Mouse (Mus musculus) frontal cortex, postnatal 14 days (tissue): ENCODE data around the gene Rab4b.

ENCODE experiments used
- DNase-seq, 2 experiments: peaks; one replicate each; pipeline ENCODE4 v3.0.0; 2022; ENCODE audit warnings: low spot score in 2 of 2

The Rab4b gene

DNA sequence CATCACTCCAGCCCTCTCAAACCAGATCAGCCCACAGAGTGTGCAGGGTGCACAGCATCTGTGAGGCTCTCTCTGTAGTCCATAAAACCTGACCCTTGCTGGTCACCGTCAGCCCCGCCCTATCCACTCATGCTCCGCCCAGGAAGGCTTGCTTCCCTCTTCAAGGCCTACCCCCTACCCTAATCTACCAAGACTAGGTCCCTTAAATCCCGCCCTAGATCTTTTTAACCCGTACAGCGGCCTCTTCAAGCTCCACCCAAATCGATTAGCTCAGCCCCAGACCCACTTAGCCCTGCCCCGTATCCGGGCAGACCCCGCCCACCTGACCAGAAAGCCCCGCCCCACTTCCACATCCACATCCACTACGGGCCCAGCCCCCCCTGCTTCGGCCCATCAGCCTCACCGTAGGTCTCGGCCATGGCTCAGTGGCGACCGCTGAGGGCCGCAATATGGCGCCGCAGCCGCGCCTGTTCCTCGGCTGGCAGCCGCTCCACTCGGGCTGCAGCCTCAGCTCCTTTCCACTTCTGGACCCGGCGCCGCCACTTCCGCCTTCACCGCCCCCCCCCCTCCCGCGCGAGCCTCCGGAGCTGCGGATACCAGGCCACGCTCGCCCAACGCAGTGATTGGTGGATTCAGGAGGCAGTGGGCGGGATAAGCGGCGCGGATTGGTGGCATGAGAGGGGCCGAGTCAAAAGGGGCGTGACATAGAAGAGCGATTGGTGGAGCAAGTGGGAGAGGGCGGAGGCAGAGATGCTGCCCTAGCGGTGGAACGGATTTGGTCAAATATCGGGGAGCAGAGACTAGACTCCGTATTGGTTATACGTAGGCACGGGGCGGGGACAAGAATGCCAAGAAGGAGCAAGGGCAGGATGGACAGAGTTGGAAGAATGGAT, at the start of gene Rab4b:
Gene Rab4b, minus strand, starts transcription at position 573 of the 893 bp plus-strand sequence.
- DNase-seq: peak; percentile 99

DNA sequence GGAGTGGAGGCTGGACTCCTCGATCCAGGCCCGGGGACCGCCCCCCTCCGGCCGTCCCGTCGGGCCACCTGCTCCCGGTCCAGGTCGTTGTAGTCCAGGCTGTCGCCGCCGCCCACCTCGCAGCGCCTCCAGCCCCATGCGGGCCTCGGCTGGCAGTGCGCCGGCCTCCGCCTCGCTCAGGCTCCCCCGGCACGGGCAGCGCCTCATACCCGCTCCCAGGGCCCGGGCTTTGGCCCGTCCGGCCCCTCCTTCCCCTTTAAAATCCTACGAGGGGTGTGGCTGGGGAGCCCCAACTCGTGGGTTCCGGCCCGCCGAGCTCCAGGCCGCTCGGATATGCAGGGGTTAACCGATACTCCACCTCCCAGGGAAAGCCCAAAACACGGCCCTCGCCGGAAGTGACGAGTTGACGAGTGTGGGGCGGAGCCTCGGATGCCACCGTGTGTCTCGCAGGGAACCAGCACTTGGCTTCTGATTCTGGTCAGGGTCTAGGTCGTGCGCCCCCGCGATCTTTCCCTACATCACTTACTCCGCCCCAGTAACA, 49.7 kb upstream of the Rab4b start, which contains the start of gene Itpkc:
Gene Itpkc, minus strand, starts transcription at position 381 of the 541 bp plus-strand sequence.
- peak; percentile 85 to 86 for DNase-seq

DNA sequence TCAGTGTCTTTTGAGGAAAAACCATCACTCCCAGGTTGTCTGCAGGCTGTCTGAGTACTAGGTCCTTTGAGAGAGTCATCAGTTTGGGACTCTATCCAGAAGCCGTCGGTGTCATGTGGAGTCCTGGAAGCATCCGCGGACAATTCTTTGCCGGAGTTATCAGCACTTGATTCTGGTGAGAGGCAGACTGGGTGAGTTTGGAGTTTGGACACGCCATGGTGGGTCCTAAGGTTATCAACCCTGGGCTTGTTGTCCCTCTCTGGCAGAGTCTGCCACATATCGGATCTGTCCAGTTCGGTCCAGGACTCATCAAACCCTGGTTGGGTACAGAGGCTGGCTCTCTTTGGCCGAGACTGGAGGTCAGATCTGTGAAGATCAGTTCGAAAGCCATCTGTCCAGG, 49.0 kb upstream of the Rab4b start:
- DNase-seq: no peak

DNA sequence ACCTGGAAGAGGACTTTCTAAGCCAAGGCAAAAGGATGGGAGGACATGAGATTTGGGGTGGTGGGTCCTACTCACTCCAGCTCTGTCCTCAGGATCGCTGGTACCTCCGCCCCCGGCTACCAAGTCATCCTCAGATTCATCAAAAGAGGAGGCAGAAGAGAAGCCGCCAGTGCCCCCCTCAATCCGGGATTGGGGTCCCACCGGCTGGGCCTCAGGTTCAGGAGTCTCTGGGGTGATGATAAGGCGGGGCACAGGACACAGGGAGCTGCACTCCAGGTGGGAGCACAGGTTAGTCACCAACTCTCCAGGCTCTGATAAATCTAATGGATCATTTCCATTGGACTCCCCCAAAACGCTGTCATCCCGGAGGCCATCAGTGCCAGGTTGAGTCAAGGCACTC, 48.6 kb upstream of the Rab4b start:
- no peak for DNase-seq

DNA sequence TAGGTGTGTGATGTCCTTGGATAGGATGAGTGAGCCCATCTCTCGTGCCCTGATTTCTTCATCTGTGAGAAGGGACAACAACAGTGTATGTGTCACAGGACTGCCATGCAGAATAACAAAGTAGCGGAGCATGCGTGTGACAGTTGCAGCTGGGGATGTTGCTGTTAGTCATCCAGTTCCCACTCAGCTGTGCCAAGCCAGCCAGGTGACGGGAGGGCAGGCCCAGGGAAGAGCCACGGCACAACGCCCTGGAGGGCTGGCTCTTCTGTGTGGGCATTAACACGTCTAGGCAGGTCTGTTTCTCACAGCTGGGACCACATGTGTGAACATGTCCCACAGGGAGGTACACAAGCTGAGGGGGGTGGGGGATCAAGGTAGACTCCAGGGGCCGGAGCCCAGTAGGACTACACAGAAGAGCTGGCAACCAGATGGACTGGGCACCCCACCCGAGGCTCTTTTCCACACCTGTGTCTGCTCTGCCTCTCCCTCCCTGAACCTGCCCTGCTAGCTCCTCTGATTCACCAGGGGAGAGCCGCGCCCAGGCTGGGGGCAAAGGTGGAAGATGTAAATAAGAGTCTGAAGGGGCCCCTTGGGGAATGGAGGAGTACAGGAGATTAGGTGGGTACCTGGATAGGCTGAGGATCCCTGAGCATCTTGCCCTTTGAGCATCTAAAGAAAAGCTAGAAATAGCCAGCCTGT, 46.3 kb upstream of the Rab4b start:
- no peak for DNase-seq

DNA sequence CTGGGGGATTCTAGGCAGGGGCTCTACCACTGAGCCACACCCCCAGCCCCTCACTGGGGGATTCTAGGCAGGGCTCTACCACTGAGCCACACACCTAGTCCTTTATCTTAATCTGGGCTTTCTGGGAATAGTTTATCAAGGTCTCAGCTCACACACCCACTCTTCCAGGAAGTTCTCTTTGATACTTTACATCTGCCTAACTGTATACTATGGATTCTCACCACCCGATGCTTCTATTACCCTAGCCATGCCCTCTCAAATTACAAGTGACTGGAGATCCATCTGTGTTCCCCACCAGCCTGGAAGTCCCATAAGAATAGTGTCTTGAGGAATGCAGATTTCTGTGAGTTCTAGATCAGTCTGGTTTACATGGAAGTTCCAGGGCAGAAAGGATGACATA, 43.8 kb upstream of the Rab4b start:
- DNase-seq: no peak

DNA sequence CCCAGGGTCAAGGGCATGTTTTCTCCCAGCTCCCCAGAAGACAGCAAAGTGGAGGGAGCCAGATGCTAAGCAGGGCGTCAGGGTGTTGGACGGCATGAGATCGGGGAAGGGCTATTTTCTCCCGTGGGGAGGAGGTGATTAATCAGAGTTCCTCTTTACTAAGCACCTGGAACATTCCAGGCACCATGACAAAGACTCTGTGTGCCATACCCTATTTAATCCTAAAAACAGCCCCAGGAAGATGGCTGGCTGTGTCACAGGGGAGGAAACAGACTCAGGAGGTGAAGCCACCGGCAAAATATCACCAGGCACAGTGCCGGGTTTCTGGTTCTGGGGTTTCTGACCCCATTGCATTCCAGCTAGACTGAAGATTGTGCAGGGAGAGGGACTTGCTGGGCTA, 43.2 kb upstream of the Rab4b start:
- DNase-seq: no peak

DNA sequence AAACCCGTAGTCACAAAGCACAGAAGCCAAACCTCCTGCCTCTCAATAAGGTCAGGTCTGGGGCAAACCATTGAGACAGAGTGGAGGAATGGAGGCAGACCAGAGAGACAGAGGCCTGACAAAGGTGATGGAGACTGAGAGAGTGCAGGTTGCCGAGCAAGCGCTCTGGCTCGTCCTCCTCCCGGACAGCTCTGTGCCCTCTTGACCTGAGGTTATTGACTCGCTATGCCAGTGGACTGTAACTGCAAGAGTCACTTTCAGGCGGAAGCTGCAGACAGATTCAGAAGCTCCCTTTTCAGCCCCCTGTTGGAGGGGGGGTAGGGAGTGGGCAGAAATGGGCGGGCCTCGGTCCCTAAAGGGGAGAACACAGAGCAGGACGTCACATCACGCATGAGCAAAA, 41.2 kb upstream of the Rab4b start:
- no peak for DNase-seq

DNA sequence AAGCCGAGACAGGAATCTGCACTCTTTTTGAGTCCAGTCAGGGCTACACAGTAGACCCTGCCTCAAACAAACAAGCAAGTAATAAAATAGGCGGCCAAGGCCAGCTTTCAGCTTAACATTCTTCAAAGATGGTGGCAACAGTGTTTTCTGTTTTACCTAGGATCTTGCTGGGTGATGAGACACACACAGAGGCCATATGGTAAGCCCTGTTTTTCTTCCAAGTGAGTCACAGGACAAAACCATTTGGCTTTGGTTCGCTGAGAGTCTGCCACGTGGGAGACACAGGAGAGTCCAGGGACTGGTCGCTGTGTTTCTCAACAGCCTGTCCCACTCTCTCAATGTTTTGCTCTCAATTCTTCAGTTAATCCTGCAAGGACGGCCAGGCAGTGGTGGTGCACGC, 39.9 kb upstream of the Rab4b start:
- DNase-seq: no peak

DNA sequence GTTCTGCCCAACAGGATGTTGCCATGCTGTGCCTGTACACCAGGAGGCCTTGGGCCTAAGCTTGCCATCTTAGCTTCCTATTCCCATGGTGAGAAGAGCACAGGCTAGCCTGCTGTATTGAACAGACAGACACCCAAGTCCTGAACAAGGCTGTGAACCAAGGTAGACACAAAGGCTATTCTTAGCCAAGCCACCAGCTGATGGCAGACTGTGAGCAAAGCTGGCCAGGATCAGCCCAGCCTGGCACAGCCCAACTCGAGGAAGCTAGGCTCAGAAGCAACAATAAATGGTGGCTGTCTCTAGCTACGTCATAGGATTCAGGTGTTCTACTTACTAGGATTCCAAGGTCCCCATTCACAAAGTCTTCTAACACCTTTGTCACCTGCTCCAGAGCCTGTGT, 33.9 kb upstream of the Rab4b start:
- no peak for DNase-seq

DNA sequence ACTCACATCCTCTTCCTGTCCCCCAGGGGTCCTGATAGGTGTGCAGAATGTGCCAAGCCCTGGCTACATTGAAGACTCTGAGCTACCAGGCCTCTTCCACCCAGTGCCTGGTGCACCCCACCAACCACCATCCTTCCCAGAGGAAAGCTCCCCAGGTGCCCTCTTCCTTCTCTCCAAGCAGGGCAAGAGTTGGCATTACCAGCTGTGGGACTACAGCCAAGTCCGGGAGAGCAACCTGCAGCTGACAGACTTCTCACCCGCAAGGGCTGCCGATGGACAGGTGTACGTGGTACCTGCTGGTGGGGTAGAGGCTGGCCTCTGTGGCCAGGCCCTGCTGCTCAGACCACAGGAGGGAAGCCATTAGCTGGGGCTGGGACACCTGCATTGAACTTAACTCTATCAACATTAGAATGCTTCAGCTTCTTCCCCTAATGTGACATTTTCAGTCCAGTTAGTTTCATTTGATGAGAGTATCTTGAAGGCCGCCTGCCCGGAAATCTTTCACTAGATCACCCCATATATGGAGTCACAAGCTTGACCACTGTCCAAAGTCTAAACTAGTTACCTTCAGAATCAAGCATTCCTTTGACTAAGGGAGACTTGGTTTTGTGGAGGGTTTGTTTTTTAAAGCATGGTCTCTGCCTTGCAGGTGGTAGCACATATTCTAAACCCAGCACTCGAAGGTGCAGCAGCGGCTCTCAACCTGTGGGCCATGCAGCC, 25.2 kb upstream of the Rab4b start:
- no peak for DNase-seq

DNA sequence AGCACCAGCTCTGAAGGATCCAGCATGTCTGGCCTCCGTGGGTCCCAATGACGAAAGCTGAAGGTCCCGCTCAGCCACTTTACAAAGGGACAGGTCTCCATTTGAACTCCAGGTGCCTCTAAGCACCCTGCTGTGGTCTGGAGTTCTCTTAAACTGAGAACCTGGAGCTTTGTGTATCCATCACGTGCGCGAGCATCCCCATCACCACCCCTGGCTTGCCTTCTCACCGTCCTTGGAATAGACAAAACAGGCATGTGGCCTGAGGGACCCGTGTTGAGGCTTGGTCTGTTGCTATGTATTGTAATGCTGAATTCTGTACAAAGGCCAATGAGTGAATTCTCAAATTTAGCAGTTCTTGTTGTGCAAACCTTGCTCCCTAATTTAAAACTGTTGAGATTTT, 20.1 kb upstream of the Rab4b start:
- DNase-seq: no peak

DNA sequence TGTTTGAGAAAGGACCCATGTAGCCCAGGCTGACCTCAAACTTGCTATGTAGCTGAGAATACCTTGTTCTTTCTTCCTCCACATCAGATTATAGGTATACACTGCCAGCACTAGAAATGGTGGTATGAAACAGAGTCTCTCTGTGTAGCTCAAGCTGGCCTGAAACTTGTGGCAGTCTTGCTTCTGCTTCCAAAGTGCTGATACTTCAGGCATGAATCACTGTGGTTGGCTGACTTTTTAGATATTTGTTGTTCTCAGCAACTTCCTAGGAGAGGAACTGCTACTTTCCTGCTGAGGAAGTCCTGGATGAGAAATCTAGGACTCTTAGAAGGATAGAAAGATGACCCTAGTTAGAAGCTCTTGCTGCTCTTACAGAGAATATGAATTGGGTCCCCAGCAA, 19.7 kb upstream of the Rab4b start:
- DNase-seq: no peak

DNA sequence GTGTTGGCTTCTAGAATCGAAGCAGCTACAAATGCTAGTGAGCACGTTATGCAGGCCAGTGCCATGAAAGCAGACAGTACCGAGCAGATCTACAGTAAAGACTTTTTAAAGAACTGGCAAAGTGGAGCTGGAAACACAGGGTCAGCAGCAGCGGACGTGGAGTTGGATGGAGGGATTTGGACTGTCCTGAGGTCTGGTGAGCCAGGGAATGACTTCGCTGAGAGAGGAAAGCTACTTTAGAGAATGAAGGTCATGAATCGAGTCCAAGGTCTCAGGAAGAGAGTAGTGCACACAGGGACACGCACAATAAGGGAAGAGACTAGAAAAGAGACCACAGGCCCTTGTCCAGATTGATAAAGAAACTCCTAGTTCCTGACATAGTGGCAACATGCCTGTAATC, 18.9 kb upstream of the Rab4b start:
- DNase-seq: no peak

DNA sequence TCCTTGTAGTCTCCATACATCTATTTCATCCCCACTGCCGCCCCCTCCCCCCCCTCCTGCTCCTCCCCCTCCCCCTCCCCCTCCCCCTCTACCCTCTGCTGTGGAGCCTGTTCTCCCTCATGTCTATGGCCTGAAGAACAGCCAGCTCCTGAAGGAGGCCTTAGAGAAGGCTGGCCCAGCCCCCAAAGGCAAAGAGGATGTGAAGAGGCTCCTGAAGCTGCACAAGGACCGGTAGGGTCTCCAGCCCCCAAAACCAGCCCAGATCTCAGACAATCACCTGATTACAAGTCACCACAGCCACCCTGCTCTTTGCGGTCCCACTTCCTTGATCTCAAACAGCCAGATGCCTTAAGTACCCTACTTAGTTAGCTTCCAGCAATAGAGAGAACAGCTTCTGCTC, 18.4 kb upstream of the Rab4b start:
- no peak for DNase-seq

DNA sequence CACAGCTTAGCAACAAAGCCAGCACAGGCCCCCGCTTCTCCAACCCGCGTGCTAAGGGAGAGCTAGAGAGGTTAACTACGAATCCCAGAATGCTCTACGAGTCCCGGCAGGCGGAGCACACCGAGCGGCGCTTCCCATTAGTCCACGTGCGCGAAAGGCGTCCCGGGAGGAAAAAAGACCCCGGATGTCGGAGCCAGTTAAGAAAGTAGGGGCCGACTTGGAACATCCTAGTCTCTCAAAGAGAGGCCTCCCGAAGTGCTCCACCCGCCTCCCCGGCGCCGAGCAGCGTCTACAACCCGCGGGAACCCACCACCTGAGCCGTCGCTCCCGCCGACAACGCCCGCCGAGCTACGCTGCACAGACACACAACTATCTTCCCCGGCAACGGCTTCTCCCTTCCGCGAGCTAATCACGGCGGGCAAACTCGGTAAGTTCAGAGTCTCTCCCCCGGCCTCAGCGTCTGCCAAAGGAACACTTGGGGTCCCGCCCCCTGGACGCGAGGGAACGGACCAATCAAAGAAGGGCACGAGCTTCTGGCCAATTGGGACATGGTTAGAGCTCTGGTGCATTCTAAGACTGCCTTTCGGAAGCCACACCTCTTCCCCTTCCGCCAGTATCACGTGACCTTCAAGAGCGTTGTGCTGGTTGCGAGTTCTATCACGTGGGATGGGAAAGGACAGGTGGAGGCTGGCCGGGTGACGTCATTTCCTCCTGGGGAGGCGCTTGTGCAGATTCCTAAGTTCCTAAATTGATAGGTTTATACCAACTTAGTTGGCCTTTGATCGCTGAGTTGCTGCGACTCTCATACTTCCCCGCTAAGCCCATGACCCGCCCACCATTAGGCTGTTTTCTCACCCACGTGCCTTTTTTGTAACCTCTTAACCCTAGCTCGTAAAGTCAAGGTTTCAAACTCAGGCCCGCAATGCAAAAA, 17.2 kb upstream of the Rab4b start, which contains the start of the genes BC024978 and Snrpa:
Gene BC024978, plus strand, starts transcription at position 101 of the 931 bp plus-strand sequence.
Gene Snrpa, minus strand, starts transcription at position 591 of the 931 bp plus-strand sequence.
- DNase-seq: peak; percentile 94 to 99

DNA sequence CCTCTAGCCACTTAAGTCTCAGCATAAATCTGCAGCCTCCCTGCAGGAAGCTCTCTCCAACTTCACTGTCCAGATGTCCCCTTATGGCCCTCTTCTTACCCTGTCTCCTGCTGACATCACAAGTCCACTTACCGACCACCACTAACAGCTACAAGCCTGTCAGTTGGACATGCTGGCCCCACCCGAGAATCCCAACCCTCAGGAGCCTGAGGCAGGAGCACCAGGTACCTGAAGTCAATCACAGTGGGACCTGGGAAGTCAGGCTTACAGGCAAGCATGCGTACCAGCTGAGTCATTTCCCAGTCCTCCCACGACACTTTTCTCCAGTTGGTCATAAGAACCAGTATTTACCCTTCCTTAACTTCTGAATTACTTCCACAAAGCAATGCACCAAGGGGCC, 15.0 kb upstream of the Rab4b start:
- DNase-seq: no peak

DNA sequence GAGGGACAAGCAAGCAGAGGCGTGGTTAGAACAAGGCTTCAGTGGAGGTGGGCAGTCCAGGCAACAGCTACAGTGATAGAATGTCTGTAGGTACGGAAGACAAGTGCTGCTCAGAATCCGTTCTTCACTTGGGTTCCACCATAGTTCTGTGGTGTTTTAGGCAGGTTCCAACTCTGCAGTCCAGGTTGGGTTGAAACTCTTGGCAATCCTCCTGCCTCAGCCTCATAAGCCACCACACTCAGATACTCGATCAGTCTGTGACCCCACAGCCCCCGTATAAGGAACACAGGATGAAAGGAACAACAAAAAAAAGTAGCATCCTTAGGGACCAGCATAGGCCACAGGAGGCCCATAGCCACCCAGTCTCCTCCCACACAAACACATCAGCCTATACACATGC, 13.7 kb upstream of the Rab4b start:
- DNase-seq: no peak

DNA sequence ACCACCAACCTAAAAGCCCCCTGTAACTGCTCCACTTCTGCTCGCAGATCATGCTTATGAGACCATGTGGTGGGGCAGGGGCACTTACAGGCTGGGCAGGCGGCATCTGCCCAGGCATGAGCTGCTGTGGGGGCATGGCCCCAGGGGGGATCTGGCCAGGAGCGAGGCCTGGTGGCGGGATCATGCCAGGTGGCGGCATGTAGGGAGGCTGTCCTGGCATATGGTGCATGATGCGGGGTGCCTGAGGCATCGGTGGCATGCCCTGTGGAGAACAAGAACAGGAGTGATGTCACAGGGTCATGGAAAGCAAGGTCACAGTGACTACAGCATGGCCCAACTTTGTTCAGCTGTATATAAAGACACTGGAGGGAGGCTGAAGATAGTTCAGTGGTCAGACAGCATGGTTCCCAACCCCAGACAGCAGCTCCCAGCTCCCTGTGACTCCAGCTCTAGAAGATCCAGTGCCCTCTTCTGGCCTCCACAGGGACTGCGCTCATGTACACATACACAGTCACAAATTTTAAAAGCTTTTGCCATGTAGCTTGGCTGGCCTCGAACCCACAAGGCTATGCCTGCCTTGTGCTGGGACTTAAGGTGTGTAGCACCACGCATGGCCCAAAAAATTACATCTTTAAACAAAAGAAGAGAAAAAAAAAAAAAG, 10.7 kb upstream of the Rab4b start:
- DNase-seq: no peak

DNA sequence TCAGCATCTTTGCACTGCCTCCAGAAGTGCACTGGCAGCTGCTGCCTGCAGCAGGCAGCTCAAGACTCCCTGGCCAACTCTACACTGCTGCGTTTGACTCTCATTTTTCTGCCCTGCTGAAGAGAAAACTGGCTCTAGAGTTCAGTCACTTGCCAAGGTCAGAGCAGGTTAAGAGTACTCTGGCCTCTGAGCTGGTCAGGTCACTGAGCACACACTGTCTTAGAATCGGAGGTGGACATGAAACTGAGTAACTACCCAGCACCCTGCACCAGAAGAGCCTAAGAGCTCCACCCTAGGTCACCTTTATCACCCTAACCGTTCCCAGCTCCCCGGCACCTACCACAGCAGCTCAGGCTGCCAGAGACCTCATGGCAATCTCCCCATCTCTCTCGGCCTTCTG, 7.3 kb upstream of the Rab4b start:
- DNase-seq: no peak
